Mouse (Mus musculus) heart, embryonic 14.5 days (tissue): ENCODE measurements around the gene 2610528J11Rik. TPM values are rescaled to one million over a fixed set of nuclear protein-coding genes. Genes with fewer than 3 reads are reported as not detected.

Experiments
- ATAC-seq: fragments of 200-750 bp; cut with Nextera tagmentation; 2 replicates; pipeline ENCODE4 v1.8.0; 2017; ENCODE audit warnings: low read depth, moderate TSS enrichment; ENCODE audit not compliant: insufficient number of reproducible peaks, insufficient read depth, low FRiP score
- H3K27ac ChIP-seq, 2 experiments: fragments of 200-500 bp in 1 of 2; fragments of 300-500 bp in 1 of 2; sonication (generic) in 1 of 2; replicated peaks in 1 of 2; 2 replicates each; pipeline ENCODE4 v1.5.1; 2012 to 2014; ENCODE audit warnings: low read depth in 2 of 2, low read length in 2 of 2, control low read depth in 1 of 2, mild to moderate bottlenecking in 1 of 2, mixed read lengths in 1 of 2; ENCODE audit not compliant: control insufficient read depth in 1 of 2, insufficient read depth in 1 of 2
- H3K27me3 ChIP-seq: fragments of 300-500 bp; sonication (generic); 2 replicates; pipeline ENCODE4 v1.6.1; 2014; ENCODE audit warnings: mild to moderate bottlenecking, low read length, control low read depth; ENCODE audit not compliant: control insufficient read depth, insufficient read depth
- H3K36me3 ChIP-seq: fragments of 300-500 bp; sonication (generic); 2 replicates; pipeline ENCODE4 v1.6.1; 2014; ENCODE audit warnings: mild to moderate bottlenecking, control low read depth, low read length, mixed read lengths; ENCODE audit not compliant: control insufficient read depth, insufficient read depth
- H3K4me1 ChIP-seq, 2 experiments: fragments of 200-500 bp in 1 of 2; fragments of 300-500 bp in 1 of 2; sonication (generic) in 1 of 2; 2 replicates each; pipeline ENCODE4 v1.6.1; 2012 to 2014; ENCODE audit warnings: low read length in 2 of 2, control low read depth in 1 of 2, mixed read lengths in 1 of 2; ENCODE audit not compliant: control insufficient read depth in 2 of 2, insufficient read depth in 2 of 2
- H3K4me2 ChIP-seq: fragments of 300-500 bp; sonication (generic); 2 replicates; pipeline ENCODE4 v1.6.1; 2014; ENCODE audit warnings: mild to moderate bottlenecking, low read length
- H3K4me3 ChIP-seq, 2 experiments: fragments of 200-500 bp in 1 of 2; fragments of 300-500 bp in 1 of 2; sonication (generic) in 1 of 2; 2 replicates each; pipeline ENCODE4 v1.5.1; 2012 to 2014; ENCODE audit warnings: low read length in 2 of 2, mild to moderate bottlenecking in 2 of 2, control low read depth in 1 of 2, low read depth in 1 of 2, moderate library complexity in 1 of 2; ENCODE audit not compliant: control insufficient read depth in 1 of 2, insufficient read depth in 1 of 2
- H3K9ac ChIP-seq: fragments of 300-500 bp; sonication (generic); 2 replicates; pipeline ENCODE4 v1.6.1; 2014; ENCODE audit warnings: mild to moderate bottlenecking, low read length
- H3K9me3 ChIP-seq: fragments of 300-500 bp; sonication (generic); 2 replicates; pipeline ENCODE4 v1.6.1; 2016; ENCODE audit warnings: low read length, control low read depth; ENCODE audit not compliant: control insufficient read depth
- WGBS: fragments of 180-500 bp; shearing (Covaris S2); extraction: QIAGEN DNeasy Blood & Tissue Kit; methylation state at CpG from one replicate; pipeline ENCODE4 v1.1.7; 2014; 5-methylcytosine and 5-hydroxymethylcytosine counted together
- polyA plus RNA-seq: library from polyadenylated mRNA; unstranded; fragments of >200 nt; fragmentation: Nextera tagmentation; extraction: Ambion mirVana; gene quantifications from 2 replicates; pipeline ENCODE4 v1.2.1, GENCODE M21; 2014

The 2610528J11Rik gene
- polyA plus RNA-seq, 1 experiment from 2014 or later: not detected

DNA sequence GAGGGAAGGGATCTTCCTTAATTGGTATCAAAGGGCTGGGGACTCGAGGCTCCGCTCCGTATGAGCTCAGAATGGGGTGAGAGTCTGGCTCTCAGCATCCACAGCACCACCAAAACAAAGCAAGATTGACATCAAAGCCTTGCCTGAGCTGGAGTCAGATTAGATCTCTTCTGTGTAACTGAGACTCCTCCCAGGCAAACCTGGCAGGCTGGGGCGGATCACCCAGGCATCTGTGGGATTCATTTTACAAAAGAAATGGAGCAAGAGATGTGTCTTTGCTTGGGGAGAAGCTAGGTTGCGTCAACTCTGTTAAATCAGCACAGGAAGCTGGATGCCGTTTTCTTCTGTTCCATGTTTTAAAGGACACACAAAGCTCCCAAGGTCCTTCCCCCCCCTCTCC is 17.7 kb upstream of the 2610528J11Rik start:
- Histone ChIP-seq H3K4me1 (no peaks in the 10 kb centered on the region), H3K4me2 (no peak overlapping the region), H3K36me3 (no peaks in the 10 kb centered on the region), H3K9me3 (no peaks in the 10 kb centered on the region), H3K27me3 (no peaks in the 10 kb centered on the region), H3K27ac (no peak overlapping the region), H3K9ac (no peak overlapping the region), H3K4me3 (no peak overlapping the region)
- ATAC-seq: no peak
- 24% methylated on average over 6 of the region's 6 CpGs for WGBS

DNA sequence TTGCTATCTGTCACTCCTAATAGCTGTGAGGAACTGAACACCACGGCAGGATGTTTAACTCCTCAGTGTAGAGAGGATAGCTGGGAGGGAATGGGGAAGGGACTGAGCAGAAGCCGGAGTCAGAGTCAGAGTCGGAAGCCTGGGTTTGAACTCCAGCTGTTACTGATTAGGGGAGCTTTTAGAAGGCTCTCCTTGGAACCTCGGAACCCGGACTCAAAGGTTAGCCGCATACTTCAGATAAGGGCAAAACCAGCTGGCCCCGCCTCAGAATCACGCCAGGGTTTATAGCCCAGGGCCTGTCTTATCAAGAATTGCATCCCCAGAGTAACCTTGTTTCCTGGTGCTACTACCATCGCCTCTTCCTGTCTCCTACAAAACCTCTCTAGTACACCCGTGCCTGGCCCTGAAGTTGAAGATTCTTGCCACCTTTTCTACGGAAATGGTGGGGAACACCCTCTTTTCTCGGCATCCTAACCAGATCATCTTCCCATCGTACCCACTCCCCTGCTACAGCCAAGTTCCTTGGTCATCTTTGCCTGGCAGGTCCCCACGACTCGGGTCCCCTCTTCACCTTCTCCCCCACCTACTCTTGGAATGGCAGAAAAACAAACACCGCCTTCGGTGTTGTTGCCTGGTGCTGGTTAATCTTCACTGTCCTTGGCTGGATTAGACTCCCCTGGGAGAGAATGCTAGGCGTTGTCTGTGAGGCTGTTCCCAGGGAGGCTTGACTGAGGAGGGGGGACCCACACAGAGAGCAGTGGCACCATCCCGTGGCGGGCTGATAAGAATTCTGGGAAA is 9.9 kb upstream of the 2610528J11Rik start:
- 4% methylated on average over 20 of the region's 20 CpGs for WGBS
- Histone ChIP-seq H3K4me2 (peak overlapping the region; percentile 36), H3K36me3 (no peaks in the 10 kb centered on the region), H3K27ac (no peak overlapping the region), H3K4me1 (peaks cover 11 to 13% of the 10 kb centered on the region in 2 experiments), H3K27me3 (peaks cover 7% of the 10 kb centered on the region), H3K9me3 (no peaks in the 10 kb centered on the region), H3K9ac (peak overlapping the region; percentile 34; the same call in 1 of the 2 replicates), H3K4me3 (no peak overlapping the region)
- ATAC-seq: no peak

DNA sequence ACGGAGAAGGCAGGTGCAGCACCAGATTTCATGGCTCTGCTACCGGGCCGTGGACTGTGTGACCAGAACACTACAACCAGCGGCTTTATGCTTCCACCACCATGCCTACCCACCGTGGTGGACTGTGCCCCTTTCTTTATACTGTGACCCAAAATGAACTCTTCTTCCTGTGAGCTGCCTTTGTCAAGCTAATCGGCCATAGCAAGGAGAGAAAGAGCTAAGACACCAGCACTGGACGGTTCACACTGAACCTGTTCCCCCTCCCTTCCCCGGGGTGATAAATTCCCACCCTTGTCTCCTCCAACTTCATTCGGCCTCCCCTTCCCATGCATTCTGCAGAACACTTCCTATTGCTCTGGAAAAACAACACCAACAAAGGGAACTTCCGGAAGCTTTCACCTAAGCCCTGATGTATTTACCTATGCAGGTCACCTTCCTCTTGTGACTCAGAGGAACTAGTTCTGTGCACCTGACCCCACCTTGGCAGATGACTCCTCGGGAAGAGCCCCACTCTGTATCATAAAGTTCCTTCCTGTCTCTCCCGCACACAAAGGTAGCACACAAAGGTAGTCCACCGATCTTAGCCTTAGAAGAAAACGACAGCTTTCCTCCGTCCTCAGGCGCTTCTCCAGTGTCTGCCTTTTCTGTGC is 9.2 kb upstream of the 2610528J11Rik start:
- WGBS: 38% methylated on average over 16 of the region's 16 CpGs
- H3K4me2 ChIP-seq: peak overlapping the region; percentile 36; the same call in 1 of the 2 replicates
- ATAC-seq: no peak
- no peaks in the 10 kb centered on the region for H3K9me3 ChIP-seq
- peaks cover 7% of the 10 kb centered on the region for H3K27me3 ChIP-seq
- H3K27ac ChIP-seq: no peak overlapping the region
- H3K4me1 ChIP-seq: peaks cover 11 to 13% of the 10 kb centered on the region in 2 experiments
- no peak overlapping the region for H3K4me3 ChIP-seq
- no peak overlapping the region for H3K9ac ChIP-seq
- no peaks in the 10 kb centered on the region for H3K36me3 ChIP-seq

DNA sequence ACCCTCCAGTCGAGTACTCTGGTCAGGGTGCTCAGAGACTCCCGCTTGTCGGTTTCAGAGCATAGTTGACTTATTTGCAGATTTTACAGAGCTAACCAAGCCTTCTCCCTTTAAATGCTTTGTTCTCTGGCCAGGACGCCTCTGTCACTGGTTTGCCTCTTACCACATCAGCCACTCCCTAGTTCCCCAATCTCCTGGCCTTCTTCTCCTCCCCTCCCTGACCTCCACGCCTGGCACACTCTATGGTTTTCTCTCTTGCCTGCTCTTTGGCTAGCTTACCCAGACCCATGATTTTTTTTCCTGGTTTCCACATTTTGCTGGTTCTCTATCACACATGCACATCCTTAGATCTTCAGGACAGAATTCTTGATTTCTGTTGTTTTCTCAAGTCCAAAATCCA is 8.6 kb upstream of the 2610528J11Rik start:
- Histone ChIP-seq H3K4me3 (no peak overlapping the region), H3K4me1 (peaks cover 11 to 13% of the 10 kb centered on the region in 2 experiments), H3K9ac (no peak overlapping the region), H3K36me3 (no peaks in the 10 kb centered on the region), H3K27me3 (peaks cover 7% of the 10 kb centered on the region), H3K9me3 (no peaks in the 10 kb centered on the region), H3K27ac (no peak overlapping the region), H3K4me2 (no peak overlapping the region)
- WGBS: 70% methylated on average over 5 of the region's 5 CpGs
- ATAC-seq: no peak

DNA sequence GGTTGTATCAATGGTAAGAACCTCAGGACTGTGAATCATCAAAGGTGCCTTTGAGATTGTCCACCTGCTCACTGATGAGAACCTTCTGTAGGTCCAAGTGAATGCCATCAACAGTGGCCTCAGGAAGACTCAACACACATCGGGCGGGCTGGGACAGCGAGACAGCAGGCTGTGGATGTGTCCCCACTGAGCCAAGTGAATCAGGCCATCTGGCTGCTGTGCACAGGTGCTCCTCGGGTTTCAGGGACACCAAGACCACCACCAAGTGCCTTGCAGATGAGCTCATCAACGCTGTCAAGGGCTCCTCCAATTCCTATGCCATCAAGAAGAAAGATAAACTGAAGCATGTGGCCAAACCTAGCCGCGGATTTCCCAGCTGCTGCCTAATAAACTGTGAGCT is 4.6 kb upstream of the 2610528J11Rik start:
- H3K9ac ChIP-seq: no peak overlapping the region
- WGBS: 82% methylated on average over 7 of the region's 7 CpGs
- H3K9me3 ChIP-seq: no peaks in the 10 kb centered on the region
- H3K4me2 ChIP-seq: no peak overlapping the region
- no peak overlapping the region for H3K4me3 ChIP-seq
- peaks cover 7% of the 10 kb centered on the region for H3K27me3 ChIP-seq
- H3K4me1 ChIP-seq: peaks cover 1 to 6% of the 10 kb centered on the region in 2 experiments; a peak in 2 of 4 replicates
- no peaks in the 10 kb centered on the region for H3K36me3 ChIP-seq
- no peak overlapping the region for H3K27ac ChIP-seq
- no peak for ATAC-seq

DNA sequence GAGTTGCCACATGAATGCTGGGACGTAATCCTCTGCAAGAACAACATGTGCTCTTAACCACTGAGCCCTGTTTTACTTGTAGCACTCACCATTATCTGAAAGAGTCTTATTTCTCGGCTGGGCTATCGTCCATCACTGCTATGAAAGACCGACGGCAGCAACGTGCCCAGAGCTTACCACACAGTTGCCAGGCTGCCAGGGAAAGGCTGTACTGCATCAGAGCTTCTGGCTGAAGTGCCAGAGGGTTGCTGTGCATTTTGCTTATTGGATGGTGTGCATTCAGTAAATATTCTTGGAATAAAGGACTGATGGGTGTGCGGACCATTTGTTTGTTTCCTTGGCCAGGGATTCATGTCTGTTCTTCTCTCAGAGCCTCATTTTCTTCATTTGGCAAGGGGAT is 2.8 kb upstream of the 2610528J11Rik start:
- H3K9me3 ChIP-seq: no peaks in the 10 kb centered on the region
- peaks cover 0 to 3% of the 10 kb centered on the region in 2 experiments; a peak in 1 of 4 replicates for H3K4me1 ChIP-seq
- no peaks in the 10 kb centered on the region for H3K36me3 ChIP-seq
- no peak for ATAC-seq
- no peak overlapping the region for H3K4me2 ChIP-seq
- no peak overlapping the region for H3K4me3 ChIP-seq
- peaks cover 2% of the 10 kb centered on the region; the same call in 1 of the 2 replicates for H3K27me3 ChIP-seq
- 65% methylated on average over 7 of the region's 7 CpGs for WGBS
- H3K9ac ChIP-seq: no peak overlapping the region
- no peak overlapping the region for H3K27ac ChIP-seq

DNA sequence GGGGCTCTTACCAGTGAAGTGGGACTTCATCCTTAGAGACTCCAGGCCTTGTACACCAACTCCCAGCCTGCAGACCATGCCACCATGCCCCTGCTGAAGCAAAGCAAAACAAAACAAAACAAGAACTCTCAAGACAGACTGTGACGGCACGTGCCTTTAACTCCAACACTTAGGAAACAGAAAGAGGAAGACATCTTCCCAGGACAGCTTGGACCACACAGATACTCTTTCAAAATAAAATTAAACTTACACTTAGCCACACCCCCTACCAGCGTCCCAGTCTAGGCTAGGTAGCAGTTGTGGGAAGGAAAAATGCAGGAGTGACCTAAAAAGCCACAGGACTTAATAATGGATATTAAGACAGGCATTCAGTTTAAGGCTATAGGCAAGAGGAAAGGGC is 1.0 kb upstream of the 2610528J11Rik start:
- no peak overlapping the region for H3K4me3 ChIP-seq
- no peak overlapping the region for H3K4me2 ChIP-seq
- ATAC-seq: no peak
- no peaks in the 10 kb centered on the region for H3K36me3 ChIP-seq
- H3K9ac ChIP-seq: no peak overlapping the region
- H3K27ac ChIP-seq: no peak overlapping the region
- H3K27me3 ChIP-seq: peaks cover 2% of the 10 kb centered on the region; the same call in 1 of the 2 replicates
- peaks cover 0 to 3% of the 10 kb centered on the region in 2 experiments; a peak in 1 of 4 replicates for H3K4me1 ChIP-seq
- H3K9me3 ChIP-seq: no peaks in the 10 kb centered on the region
- 68% methylated on average over 3 of the region's 3 CpGs for WGBS
